Mouse (Mus musculus) cerebellum, adult 2 months (tissue): ENCODE measurements around the gene Pdzd4.
A peak's percentile ranks its signal among the peaks of the same experiment; 100 is the strongest.

ENCODE experiments used
- CTCF ChIP-seq: fragments of 200-500 bp; IDR thresholded peaks from 2 replicates; pipeline ENCODE4 v1.5.1; 2011; ENCODE audit warnings: low read depth, mild to moderate bottlenecking, control low read depth, low read length, moderate library complexity, borderline replicate concordance; ENCODE audit not compliant: insufficient read depth
- POLR2A ChIP-seq: fragments of 200-500 bp; IDR thresholded peaks from 2 replicates; pipeline ENCODE4 v1.6.1; 2011; ENCODE audit warnings: low read length, control low read depth, borderline replicate concordance; ENCODE audit not compliant: insufficient read depth

DNA sequence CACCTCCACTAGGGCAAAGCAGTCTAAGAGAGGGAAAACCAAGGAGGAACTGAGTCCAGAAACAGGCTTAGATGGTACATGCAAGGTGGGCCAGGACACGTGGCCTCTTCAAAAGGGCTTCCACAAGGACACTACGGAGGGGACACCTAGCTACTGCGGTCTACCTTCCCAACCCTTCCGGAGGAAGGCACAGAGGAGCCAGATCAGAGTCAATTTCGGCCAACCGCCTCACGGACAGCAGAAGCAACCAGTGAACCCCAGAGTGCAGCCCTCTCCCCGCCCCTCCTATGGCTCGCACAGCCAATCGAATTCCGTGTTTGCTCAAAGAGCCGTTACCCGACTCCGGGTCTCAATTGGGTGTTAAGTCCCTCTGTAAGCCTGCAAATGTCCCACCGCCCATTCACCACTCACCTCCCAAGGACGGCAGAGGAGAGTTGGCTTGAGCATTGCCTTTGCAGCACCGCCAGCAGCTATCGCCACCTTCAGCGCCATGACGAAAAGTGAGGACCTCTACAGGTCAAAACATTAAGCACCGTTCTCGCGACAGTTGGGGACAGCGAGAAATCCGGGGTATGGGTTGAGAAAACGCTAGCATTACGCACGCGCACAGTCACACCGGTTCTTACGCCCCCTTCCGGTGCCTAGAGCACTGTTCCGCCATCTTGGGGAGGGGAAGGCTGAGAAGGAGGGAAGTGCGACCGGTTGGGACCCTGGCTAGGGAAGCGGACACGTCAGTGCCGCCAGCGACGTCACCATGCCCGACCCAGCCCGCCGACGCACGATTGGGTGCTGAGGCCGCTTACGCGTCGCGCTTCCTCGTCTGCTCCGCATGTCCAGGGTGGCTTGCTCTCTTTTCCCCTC lies 38.2 kb downstream of the Pdzd4 start, which contains the start of the genes Idh3g and Ssr4:
- TF ChIP-seq CTCF = peak; percentile 44; the same call in 1 of the 2 replicates
- peak; percentile 52 for TF ChIP-seq POLR2A
